Mouse (Mus musculus): ENCODE measurements around the gene Apoe. TPM values are rescaled to one million over a fixed set of nuclear protein-coding genes. Genes with fewer than 3 reads are reported as not detected.
"Not testable (repeated sequence)": the region's sequence is repeated elsewhere in the genome, so short reads cannot be mapped to it uniquely, and the experiment has no call there.

Gene Apoe
- polyA plus RNA-seq, 1 experiment from 2014 or later: 523 TPM

- peak overlapping the region; percentile 84 for H3K27ac ChIP-seq
- no peaks in the 10 kb centered on the region for H3K27me3 ChIP-seq (ENCODE audit: insufficient read depth, poor library complexity, severe bottlenecking)
- H3K9me3 ChIP-seq: no peaks in the 10 kb centered on the region
- WGBS: 4% methylated on average over 8 of the region's 8 CpGs
- 0 out of 2 replicates have a peak overlapping the region, but pooled peaks have one; percentile 1 for H3K4me3 ChIP-seq
- H3K36me3 ChIP-seq: peaks cover 18% of the 10 kb centered on the region
- H3K4me1 ChIP-seq: peaks cover 64% of the 10 kb centered on the region
- no peak for DNase-seq (ENCODE audit: low spot score)
Observed at GRCm38 (mm10) chr7:19695213-19695594, 3.8 kb downstream of the Apoe start.

GRCm38 (mm10) chr7:19694336-19695212 lies 4.4 kb downstream of the Apoe start:
- Histone ChIP-seq H3K27me3 (ENCODE audit: insufficient read depth, poor library complexity, severe bottlenecking) (no peaks in the 10 kb centered on the region), H3K4me1 (peaks cover 61% of the 10 kb centered on the region), H3K4me3 (0 out of 2 replicates have a peak overlapping the region, but pooled peaks have one; percentile 1), H3K36me3 (peaks cover 18% of the 10 kb centered on the region), H3K9me3 (no peaks in the 10 kb centered on the region), H3K27ac (peak overlapping the region; percentile 84)
- 68% methylated on average over 10 of the region's 10 CpGs for WGBS
- DNase-seq (ENCODE audit: low spot score): no peak

- 15% methylated on average over 10 of the region's 10 CpGs for WGBS
- DNase-seq (ENCODE audit: low spot score): no peak
- Histone ChIP-seq H3K9me3 (no peaks in the 10 kb centered on the region), H3K4me1 (peaks cover 51% of the 10 kb centered on the region), H3K27me3 (ENCODE audit: insufficient read depth, poor library complexity, severe bottlenecking) (no peaks in the 10 kb centered on the region), H3K4me3 (peak overlapping the region; percentile 27), H3K27ac (peak overlapping the region; percentile 78), H3K36me3 (peaks cover 18% of the 10 kb centered on the region)
Observed at GRCm38 (mm10) chr7:19693421-19693820, 5.6 kb downstream of the Apoe start.

- Histone ChIP-seq H3K27ac (peak within 1 kb of the TSS; percentile 78), H3K4me3 (peak within 1 kb of the TSS; percentile 32), H3K27me3 (ENCODE audit: insufficient read depth, poor library complexity, severe bottlenecking) (no peaks in the 10 kb centered on the region), H3K36me3 (peaks cover 15% of the 10 kb centered on the region), H3K9me3 (no peaks in the 10 kb centered on the region), H3K4me1 (peaks cover 48% of the 10 kb centered on the region)
- 41% methylated on average over 28 of the region's 28 CpGs for WGBS
- DNase-seq (ENCODE audit: low spot score): no peak
Observed at GRCm38 (mm10) chr7:19691873-19692865, 6.8 kb downstream of the Apoe start, which contains the start of gene Apoc1. TSS of gene Apoc1 (minus strand) at chr7:19692660.

GRCm38 (mm10) chr7:19691434-19691833 lies 7.6 kb downstream of the Apoe start:
- peak overlapping the region; percentile 32 for H3K4me3 ChIP-seq
- 65% methylated on average over 6 of the region's 6 CpGs for WGBS

GRCm38 (mm10) chr7:19690845-19691244 lies 8.1 kb downstream of the Apoe start:
- Histone ChIP-seq H3K27ac (no peak overlapping the region), H3K4me3 (no peak overlapping the region), H3K4me1 (peaks cover 53% of the 10 kb centered on the region), H3K9me3 (no peaks in the 10 kb centered on the region), H3K36me3 (0 out of 2 replicates have a peak, but pooled peaks cover 1% of the 10 kb centered on the region), H3K27me3 (ENCODE audit: insufficient read depth, poor library complexity, severe bottlenecking) (no peaks in the 10 kb centered on the region)
- DNase-seq (ENCODE audit: low spot score): no peak
- 79% methylated on average over 4 of the region's 4 CpGs for WGBS

More at GRCm38 (mm10) chr7:19691434-19691833, 7.6 kb downstream of the Apoe start:
- peaks cover 54% of the 10 kb centered on the region for H3K4me1 ChIP-seq
- peak overlapping the region; percentile 72 for H3K27ac ChIP-seq
- DNase-seq (ENCODE audit: low spot score): no peak
- H3K36me3 ChIP-seq: peaks cover 7% of the 10 kb centered on the region
- no peaks in the 10 kb centered on the region for H3K9me3 ChIP-seq
- no peaks in the 10 kb centered on the region for H3K27me3 ChIP-seq (ENCODE audit: insufficient read depth, poor library complexity, severe bottlenecking)

GRCm38 (mm10) chr7:19688611-19689010 lies 10.4 kb downstream of the Apoe start:
- WGBS: 97% methylated on average over 2 of the region's 2 CpGs

GRCm38 (mm10) chr7:19688101-19688500 lies 10.9 kb downstream of the Apoe start:
- DNase-seq (ENCODE audit: low spot score): no peak
- WGBS: 91% methylated on average over 10 of the region's 10 CpGs

More at GRCm38 (mm10) chr7:19688611-19689010, 10.4 kb downstream of the Apoe start:
- no peak overlapping the region for H3K4me3 ChIP-seq
- no peak overlapping the region for H3K27ac ChIP-seq
- H3K9me3 ChIP-seq: no peaks in the 10 kb centered on the region
- no peak for DNase-seq (ENCODE audit: low spot score)
- H3K27me3 ChIP-seq (ENCODE audit: insufficient read depth, poor library complexity, severe bottlenecking): no peaks in the 10 kb centered on the region
- no peaks in the 10 kb centered on the region for H3K36me3 ChIP-seq
- H3K4me1 ChIP-seq: peaks cover 32% of the 10 kb centered on the region

GRCm38 (mm10) chr7:19686927-19687583 lies 11.9 kb downstream of the Apoe start:
- DNase-seq (ENCODE audit: low spot score); H3K36me3 ChIP-seq; H3K4me3 ChIP-seq; H3K27me3 ChIP-seq (ENCODE audit: insufficient read depth, poor library complexity, severe bottlenecking); H3K9me3 ChIP-seq: not testable (repeated sequence)
- Histone ChIP-seq H3K27ac (peak overlapping the region; percentile 36; the same call in 1 of the 2 replicates), H3K4me1 (peaks cover 19% of the 10 kb centered on the region)
- 47% methylated on average over 8 of the region's 8 CpGs for WGBS

More at GRCm38 (mm10) chr7:19688101-19688500, 10.9 kb downstream of the Apoe start:
- Histone ChIP-seq H3K27ac (no peak overlapping the region), H3K9me3 (no peaks in the 10 kb centered on the region), H3K4me3 (no peak overlapping the region), H3K27me3 (ENCODE audit: insufficient read depth, poor library complexity, severe bottlenecking) (no peaks in the 10 kb centered on the region), H3K36me3 (no peaks in the 10 kb centered on the region), H3K4me1 (peaks cover 27% of the 10 kb centered on the region)

- Histone ChIP-seq H3K27me3 (ENCODE audit: insufficient read depth, poor library complexity, severe bottlenecking) (no peaks in the 10 kb centered on the region), H3K36me3 (no peaks in the 10 kb centered on the region), H3K4me1 (peaks cover 14% of the 10 kb centered on the region), H3K9me3 (no peaks in the 10 kb centered on the region), H3K4me3 (no peak overlapping the region), H3K27ac (peak overlapping the region; percentile 36)
- no peak for DNase-seq (ENCODE audit: low spot score)
- WGBS: 86% methylated on average over 6 of the region's 6 CpGs
Observed at GRCm38 (mm10) chr7:19686521-19686920, 12.5 kb downstream of the Apoe start.

- no peak for DNase-seq (ENCODE audit: low spot score)
- H3K27me3 ChIP-seq (ENCODE audit: insufficient read depth, poor library complexity, severe bottlenecking): no peaks in the 10 kb centered on the region
- H3K27ac ChIP-seq: peak overlapping the region; percentile 44; the same call in 1 of the 2 replicates
- peaks cover 17% of the 10 kb centered on the region for H3K4me1 ChIP-seq
- WGBS: 61% methylated on average over 4 of the region's 4 CpGs
- H3K9me3 ChIP-seq: no peaks in the 10 kb centered on the region
- no peak overlapping the region for H3K4me3 ChIP-seq
- no peaks in the 10 kb centered on the region for H3K36me3 ChIP-seq
Observed at GRCm38 (mm10) chr7:19685374-19685773, 13.6 kb downstream of the Apoe start.

- WGBS: 84% methylated on average over 6 of the region's 6 CpGs
- no peaks in the 10 kb centered on the region for H3K27me3 ChIP-seq (ENCODE audit: insufficient read depth, poor library complexity, severe bottlenecking)
Observed at GRCm38 (mm10) chr7:19683771-19684201, 15.2 kb downstream of the Apoe start.

More at GRCm38 (mm10) chr7:19683771-19684201, 15.2 kb downstream of the Apoe start:
- Histone ChIP-seq H3K4me1 (peaks cover 17% of the 10 kb centered on the region), H3K9me3 (no peaks in the 10 kb centered on the region), H3K4me3 (no peak overlapping the region), H3K36me3 (no peaks in the 10 kb centered on the region), H3K27ac (no peak overlapping the region)
- DNase-seq (ENCODE audit: low spot score): no peak
